Mouse (Mus musculus) liver, postnatal 0 days (tissue): ENCODE measurements at regions not wholly inside any gene's neighbourhood (a gene's known extent, or its start where the extent isn't known, plus 50 kb on each side); places are given as distances from the start of the nearest gene placed in this dataset.

Experiments used
- CTCF ChIP-seq: sonication (generic); IDR thresholded peaks from 2 replicates; pipeline ENCODE4 v1.5.1; 2016; ENCODE audit warnings: antibody characterized with exemption, low read depth
- EP300 ChIP-seq: IDR thresholded peaks from 2 replicates; pipeline ENCODE4 v1.6.1; 2016; ENCODE audit warnings: antibody characterized with exemption, low read depth, mild to moderate bottlenecking

GRCm38 (mm10) chr9:61622933-61623332 is 250.8 kb downstream of the Tle3 start:
- TF ChIP-seq CTCF, result no peak
- TF ChIP-seq EP300, result no peak
